Mouse (Mus musculus) left cerebral cortex, postnatal 4 days (tissue): Measurements from ENCODE around the gene Cers5. TPM values are rescaled to one million over a fixed set of nuclear protein-coding genes. Genes with fewer than 3 reads are reported as not detected.
"Not testable (repeated sequence)": the region's sequence is repeated elsewhere in the genome, so short reads cannot be mapped to it uniquely, and the experiment has no call there.

Experiments
- DNase-seq: peaks from one replicate; pipeline ENCODE4 v3.0.0-alpha.2; 2022
- intact Hi-C: fragments of 180-260 bp; cut with DNase I; formaldehyde crosslinking; loops from one replicate; pipeline ENCODE4 v1.15.1; 2025
- total RNA-seq, 2 experiments: library from RNA; stranded (reverse); gene quantifications; 2 replicates each; pipeline ENCODE4 v1.2.3; 2021

Gene Cers5
- total RNA-seq, 2 experiments from 2014 or later: 58.0 to 62.3 TPM

DNA sequence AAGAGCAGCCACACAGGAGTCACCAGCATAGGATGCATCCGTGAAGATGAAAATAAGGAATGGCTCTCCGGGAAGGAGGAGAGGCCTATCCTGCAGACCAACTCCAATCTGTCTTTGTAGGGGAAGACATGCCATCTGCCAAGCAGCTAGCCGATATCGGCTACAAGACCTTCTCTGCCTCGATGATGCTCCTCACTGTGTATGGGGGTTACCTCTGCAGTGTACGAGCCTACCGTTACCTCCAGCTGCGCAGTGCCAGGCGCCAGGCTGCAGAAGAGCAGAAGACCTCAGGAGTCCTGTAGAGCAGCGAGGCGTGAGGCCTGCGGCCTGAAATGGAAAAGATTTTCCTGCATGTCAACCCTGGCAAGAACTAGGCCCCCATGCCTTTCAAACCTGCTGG, 45.2 kb downstream of the Cers5 start:
- no peak for DNase-seq
- intact Hi-C loops: loop anchor here (10.0 kb wide), 1 partner anchor 47 kb away; the partner anchor contains the start of gene Cers5

DNA sequence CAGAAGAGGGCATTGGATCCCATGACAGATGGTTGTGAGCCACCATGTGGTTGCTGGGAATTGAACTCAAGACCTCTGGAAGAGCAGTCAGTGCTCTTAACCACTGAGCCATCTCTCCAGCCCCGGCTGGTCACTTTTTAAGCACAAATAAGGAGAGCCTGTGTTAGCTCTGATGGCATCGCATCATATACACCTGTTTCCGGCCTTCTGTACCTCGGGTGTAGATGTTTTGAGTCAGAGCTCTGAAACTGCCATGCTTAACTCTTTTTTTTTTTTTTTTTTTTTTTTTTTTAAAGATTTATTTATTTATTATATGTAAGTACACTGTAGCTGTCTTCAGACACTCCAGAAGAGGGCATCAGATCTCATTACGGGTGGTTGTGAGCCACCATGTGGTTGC, 45.6 kb downstream of the Cers5 start:
- intact Hi-C loops: loop anchor here (10.0 kb wide), 1 partner anchor 48 kb away; the partner anchor contains the start of gene Cers5
- not testable (repeated sequence) for DNase-seq

DNA sequence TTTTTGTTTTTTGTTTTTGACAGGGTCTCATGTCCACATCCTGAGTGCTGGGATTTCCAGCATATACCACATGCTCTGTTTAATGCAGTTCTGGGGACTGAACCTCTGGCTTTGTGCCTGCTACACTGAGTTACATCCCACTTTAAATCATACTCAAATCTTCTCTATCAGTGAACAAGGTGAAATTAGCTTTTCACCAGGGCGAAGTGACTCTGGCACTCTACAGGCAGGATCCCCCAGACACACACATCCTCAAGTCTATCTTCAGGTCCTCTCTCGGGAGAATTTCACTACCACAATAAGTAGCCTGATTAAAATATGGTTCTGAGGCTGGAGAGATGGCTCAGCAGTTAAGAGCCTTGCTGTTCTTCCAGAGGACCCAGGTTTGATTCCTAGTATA, 46.1 kb downstream of the Cers5 start:
- intact Hi-C loops: loop anchor here (10.0 kb wide), 1 partner anchor 48 kb away; the partner anchor contains the start of gene Cers5
- no peak for DNase-seq

DNA sequence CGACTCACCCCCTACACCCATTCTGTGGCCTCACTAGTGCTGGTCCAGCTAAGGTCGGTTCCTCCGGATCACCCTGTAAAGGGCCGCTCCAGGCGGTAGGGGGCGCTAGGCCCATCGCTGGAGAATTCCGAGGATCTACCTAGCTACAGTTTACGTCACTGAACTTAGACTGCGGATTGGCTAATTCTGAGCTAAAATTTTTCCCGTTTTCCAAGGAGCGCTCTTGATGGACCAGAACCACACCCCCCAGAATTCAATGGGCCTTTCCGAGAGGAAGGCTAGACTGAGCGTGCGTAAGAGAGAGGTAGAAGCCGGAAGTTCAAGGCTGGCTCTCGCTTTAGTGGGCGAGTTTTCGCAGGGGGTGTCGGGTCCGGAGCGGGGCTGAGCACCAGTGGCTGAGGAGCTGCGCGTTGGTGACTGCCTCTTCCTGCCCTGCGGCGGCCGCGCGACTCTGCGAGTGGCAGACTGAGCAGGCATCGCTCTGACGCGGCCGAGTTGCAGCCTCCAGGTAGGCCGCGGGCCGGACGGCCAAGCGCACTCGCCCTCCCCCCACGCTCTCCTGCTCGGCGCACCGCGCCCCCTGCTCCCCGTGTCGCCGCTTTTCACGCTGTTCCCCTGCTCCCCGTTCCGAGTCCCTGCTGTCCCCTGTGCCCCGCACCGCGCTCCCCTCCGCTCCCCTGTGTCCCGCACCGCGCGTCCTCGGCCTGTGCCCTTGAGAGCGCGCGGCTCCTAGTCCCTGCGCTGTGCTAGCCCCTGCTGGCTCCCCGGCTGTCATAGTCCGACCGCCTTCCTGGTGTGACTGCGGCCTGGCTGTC, 47.1 kb downstream of the Cers5 start, which contains the start of gene Cox14:
TSS of gene Cox14 (plus strand) at position 278 of the 815 bp plus-strand sequence.
- intact Hi-C loops: loop anchor here (10.0 kb wide), 1 partner anchor 49 kb away; the partner anchor contains the start of gene Cers5
- peak; percentile 94 for DNase-seq

DNA sequence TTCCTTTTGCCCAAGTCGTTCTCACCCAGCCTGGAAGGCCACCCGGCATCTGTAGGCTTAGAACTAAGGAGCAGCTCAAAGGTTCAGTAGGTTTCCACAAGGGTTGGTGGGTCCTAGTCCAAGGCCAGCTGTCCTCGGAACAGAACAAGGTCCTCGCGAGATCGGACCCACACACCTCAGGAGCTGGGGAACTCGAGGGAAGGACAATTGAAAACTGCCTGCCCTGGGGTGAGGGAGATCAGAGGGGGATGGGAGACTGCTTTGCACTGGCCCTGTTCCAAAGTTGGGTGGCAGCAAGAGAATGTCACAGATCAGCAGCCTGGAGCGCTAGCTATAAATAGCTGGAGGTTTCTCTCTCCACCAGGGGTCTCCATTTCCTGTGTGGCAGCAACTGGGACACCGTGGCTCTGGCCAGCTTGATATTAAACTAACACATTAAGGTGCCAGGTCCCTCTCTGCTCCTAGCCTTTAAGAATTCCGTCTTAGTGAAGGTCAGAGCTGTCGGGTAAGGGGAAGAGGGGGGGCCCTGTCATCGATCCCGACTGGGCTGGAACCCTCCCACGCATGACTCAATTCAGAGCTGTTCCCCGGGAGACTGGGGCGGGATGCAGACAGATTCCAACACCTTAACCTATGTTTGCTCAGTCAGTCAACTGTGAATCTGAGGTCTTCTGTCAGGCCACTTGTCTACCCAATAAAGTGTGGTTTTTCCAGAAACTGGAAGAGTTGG, 48.2 kb downstream of the Cers5 start:
- peak; percentile 60 for DNase-seq
- intact Hi-C loops: loop anchor here (10.0 kb wide), 1 partner anchor 50 kb away; the partner anchor contains the start of gene Cers5

DNA sequence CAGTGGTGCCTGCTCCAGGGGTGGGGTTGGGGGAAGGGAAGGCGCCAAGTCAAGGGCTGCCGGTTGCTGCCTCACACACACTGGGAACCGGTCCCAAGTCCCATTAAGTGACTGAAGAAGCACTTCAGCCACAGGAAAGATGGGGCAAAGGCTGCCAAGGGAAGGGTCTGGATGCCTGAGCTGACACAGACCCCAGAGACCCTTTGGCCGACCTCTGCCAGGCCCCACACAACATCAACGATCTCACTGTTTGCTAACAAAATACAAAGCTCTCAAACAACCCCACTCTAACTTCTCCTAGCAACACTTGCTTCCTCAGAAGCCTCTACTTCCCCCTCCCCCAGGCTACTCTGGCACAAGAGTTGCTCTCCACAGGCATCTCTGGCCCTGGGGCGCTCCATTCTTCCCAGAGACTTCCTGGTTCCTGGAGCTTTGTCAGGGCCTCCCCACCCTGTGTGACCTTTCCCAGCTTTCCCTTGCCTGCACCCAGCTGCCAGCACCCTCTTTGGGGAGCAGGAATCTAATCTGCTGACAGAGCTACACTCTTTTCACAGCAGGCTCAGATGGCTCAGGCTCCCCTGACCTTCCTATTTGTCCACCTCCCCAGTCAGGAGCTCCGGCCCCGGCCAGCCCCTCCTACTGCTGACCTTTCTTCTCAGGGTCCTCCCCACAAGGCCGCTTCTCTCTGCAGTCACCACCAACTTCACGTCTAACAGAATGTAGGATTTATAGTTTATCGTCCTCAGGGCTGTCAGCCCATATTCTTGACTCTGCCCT, 49.0 kb downstream of the Cers5 start:
- intact Hi-C loops: loop anchor here (10.0 kb wide), 1 partner anchor 51 kb away; the partner anchor contains the start of gene Cers5
- peak; percentile 46 for DNase-seq

DNA sequence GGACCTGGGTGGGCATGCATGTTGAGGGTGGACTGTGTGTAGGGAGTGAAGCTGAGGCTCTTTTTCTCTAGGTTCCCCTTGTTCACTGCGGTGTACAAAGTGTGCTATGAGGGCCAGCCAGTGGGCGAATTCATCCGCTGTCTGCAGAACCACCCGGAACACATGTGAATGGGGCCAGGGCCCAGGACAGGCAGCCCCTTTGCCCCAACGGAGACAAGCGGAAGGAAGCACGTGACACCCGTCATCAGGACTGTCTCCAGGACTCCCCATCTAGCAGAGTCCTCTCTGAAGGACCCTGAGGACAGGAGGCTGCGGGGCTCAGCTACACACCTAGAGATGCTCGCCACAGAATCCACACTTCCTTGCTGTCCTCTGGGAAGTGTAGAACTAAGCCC, 49.6 kb downstream of the Cers5 start:
- no peak for DNase-seq
- intact Hi-C loops: loop anchor here (10.0 kb wide), 1 partner anchor 52 kb away; the partner anchor contains the start of gene Cers5

DNA sequence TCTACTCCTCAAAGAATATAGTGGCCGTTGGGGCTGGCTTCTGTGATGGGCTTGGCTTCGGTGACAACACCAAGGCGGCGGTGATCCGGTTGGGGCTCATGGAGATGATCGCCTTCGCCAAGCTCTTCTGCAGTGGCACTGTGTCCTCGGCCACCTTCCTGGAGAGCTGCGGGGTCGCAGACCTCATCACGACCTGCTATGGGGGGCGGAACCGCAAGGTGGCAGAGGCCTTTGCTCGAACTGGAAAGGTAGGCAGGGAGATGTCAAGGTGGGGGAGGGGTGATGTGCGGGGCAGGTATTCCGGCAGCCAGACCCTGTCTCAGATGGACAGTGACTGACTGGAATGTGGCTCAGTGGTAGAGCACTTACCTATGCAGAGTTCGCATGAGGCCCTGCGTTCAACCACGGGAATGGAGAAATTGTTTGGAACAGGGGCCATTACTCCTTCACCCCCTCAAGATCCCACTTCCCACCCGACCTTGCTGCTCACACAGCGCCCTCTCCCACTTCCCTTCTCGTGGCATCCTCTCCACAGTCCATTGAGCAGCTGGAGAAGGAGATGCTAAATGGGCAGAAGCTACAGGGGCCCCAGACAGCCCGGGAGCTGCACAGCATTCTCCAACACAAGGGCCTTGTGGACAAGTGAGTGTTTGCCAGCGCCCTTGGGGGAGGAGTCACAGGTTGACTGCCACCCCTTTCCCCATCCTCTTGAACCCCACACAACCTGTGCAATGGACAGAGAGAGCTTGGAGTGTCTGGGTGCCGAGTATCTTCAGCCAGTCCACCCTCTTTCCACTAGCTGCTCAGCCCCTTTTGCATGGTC, 50.6 kb downstream of the Cers5 start:
- no peak for DNase-seq
- intact Hi-C loops: loop anchor here (10.0 kb wide), 1 partner anchor 53 kb away; the partner anchor contains the start of gene Cers5

DNA sequence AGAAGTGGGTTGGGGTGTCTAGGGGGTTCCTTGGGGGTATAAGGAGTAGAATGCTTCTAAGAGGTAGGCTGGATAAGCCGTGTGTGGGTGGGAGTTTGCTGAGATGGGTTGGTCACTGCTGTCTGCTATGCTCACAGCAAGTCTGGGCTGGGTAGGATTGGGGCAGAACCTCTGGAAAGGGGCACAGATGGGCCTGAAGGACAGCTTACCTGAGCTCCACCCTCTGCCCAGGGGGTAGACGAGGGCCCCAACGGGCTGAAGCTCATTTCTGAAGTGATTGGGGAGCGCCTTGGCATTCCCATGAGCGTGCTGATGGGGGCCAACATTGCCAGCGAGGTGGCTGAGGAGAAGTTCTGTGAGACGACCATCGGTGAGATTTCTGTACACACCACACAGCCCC, 52.8 kb downstream of the Cers5 start:
- DNase-seq: no peak
- intact Hi-C loops: loop anchor here (10.0 kb wide), 2 partner anchors 55 to 185 kb away; partner anchors contain the start of gene Cers5

DNA sequence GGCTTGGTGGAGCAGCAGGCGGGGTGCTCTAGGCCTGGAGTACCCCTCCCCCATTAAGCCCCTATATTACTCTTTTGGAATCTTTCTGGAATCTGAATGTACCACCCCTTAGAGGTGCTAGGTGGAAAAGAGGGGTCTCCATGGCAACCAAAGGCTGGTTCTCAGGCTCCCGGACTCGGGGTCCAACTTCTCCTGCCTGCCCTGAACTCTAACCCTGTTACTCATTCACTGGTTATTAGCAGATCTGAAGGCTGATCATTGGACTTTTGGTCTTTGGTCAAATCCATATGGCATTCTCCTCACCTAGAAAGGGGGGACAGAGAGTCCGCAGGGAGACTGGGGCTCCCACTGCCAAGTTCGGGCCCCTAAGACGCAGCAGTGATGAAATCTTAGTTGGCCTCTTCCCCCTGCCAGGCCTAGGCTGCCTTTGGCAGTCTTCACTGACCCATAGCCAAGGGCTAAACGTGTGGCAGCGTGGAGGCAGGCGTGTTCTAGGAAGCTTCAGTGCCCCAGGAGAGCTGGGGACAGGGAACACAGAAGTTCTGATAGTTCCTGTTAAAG, 54.1 kb downstream of the Cers5 start:
- intact Hi-C loops: loop anchor here (10.0 kb wide), 1 partner anchor 186 kb away; no protein-coding TSS in a partner anchor
- DNase-seq: no peak

DNA sequence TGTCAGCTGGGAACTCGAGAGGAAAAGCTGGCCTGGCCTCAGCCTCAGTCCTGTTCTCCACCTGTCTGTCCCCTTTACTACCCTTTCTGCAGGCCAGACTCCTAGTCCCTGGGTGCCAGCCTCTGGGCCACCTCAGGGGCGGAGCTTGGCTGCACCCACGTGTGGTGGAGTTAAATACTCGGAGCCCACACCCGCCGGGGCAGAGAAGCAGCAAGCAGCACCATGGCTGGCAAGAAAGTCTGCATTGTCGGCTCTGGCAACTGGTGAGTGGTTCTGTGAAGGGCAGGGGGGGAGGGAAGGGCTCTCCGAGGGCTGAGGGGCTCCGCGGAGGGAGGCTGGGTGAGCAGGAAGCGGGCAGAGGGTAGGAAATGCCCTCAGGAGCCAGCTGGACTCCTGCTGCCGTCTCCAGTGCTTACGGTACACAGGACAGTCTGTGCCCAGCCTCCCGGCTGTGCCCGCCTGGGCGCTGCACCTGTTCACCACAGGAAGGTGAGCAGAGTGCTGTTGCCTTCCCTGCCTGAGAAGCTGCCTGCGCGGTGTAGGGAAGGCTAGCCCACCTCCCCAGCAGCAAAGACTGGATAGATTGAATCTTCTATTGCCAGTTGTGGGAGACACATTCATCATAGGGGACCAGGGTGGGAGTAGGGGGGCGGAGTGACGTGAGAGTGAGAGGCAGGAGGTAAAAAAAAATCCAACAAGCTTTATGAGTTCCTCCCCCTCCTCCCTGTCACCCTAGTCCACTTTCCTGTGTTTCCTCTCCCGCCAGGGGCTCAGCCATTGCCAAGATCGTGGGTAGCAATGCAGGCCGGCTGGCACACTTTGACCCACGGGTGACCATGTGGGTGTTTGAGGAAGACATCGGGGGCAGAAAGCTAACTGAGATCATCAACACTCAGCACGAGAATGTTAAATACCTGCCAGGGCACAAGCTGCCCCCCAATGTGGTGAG, 55.0 kb downstream of the Cers5 start, which contains the start of gene Gpd1:
TSS of gene Gpd1 (plus strand) at position 130 of the 949 bp plus-strand sequence.
- peak; percentile 57 for DNase-seq
- intact Hi-C loops: loop anchor here (10.0 kb wide), 1 partner anchor 187 kb away; no protein-coding TSS in a partner anchor

DNA sequence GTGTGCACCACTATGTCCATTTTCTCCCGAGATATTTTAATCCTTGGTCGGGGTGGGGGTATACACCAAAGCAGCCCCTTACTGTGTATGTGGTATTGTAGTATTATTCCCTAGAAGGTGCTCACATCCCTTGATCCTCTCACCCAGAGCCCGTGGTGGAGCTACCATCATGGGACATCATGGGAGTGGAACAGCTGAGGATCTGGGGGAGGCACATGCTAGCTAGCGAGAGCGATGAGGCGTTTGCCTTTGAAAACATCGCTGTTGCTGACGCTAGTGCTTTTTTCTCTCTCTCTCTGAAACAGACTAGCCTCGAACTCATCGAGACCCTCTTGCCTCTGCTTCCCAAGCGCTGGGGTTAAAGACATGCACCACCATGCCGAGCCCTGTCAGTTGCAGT, 55.9 kb downstream of the Cers5 start:
- intact Hi-C loops: loop anchor here (10.0 kb wide), 1 partner anchor 188 kb away; no protein-coding TSS in a partner anchor

DNA sequence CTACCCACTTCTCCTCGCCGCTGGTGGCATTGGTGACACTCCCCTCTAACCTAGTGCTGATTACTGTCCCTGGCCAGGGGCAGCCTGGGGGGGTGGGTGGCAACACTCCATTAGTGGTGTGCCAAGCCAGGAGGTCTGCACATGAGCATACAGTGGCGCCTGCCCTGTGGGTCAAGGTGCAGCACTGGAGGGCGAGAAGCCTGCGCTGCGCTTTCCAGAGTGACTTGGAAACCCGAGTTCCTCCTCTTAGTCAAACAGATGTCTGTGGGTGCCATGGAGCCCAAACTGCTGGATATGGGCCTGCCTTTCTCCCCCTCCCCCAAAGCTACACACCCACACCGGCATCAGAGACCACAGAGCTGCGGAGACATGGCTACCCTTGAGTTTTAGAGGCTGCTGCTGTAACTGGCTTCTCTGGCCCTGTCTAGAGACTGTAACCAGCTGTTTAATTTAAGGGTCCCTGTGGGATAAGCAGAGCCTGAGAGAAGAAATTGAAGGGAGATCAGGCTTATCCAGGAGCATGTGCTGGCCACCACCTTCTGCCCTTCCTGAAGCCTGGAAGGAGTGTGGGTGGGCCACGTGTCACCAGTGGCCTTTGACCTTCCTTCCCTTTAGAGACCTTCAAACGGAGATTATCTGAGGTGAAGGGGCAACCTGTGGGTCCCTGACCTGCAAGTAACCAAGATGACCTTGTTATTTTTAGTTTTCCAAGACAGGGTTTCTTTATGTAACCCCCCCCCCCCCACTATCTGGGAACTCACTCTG, 56.5 kb downstream of the Cers5 start:
- no peak for DNase-seq
- intact Hi-C loops: loop anchor here (10.0 kb wide), 1 partner anchor 189 kb away; no protein-coding TSS in a partner anchor

More for the DNA sequence above, 55.9 kb downstream of the Cers5 start:
- no peak for DNase-seq

DNA sequence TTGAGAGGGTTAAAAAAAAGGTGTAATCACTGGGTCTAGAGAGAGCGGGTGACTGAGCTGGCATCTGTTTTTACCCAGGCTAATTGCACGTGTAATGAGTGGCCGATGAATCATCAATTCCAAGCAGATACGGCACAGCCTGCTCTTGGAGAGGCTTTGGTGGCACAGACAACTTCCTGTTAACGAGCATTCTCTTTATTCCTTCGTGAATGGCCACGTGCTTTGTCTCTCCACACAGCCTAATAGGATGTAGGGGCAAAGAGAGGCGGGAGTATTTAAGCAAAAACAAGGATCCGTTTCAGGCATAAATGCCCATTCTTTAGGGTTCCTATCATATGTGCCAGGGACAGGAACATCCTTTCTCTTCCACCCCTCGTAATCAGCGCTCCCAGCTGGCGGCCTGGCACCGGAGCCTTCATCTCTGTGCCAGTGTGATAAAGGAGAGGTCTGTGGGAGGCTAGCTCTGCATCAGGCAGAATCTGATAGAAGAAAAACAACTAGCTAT, 57.3 kb downstream of the Cers5 start:
- intact Hi-C loops: loop anchor here (10.0 kb wide), 1 partner anchor 189 kb away; no protein-coding TSS in a partner anchor
- peak; percentile 54 for DNase-seq

DNA sequence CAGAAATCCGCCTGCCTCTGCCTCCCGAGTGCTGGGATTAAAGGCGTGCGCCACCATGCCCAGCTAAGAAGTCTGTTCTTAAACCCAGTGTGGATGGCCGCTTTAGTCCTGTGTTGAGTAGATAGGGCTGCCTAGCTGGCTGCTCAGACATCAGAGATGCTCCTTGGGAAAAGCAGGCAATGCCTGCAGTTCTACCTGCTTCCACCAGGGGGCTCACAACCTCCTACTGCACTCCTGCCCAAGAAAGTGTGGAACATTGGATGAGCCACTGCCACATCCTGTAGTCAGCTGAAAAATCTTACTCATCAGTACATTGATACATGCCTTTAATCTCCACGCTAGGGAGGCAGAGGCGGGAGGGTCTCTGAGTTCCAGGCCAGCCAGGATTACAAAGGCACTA, 57.8 kb downstream of the Cers5 start:
- DNase-seq: peak; percentile 71
- intact Hi-C loops: loop anchor here (10.0 kb wide), 1 partner anchor 190 kb away; no protein-coding TSS in a partner anchor

DNA sequence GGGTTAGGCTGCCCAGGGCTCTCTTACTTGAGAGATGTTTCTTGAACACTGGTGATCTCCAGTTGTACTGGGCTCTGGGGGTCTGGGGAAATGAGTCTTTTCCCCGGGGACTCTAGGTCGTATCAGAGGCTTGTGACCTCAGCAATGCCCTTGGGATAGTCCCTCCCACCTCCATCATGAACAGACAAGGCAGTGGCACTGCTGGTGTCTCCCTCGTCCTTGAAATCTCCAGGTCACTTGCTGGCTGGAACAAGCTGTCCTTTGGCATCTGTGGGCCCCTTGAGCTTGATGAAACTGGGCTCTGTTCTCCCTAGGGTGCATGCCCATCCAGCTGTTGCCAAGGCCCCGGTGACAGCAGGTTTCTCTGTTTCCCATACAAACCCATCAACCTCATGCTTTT, 58.5 kb downstream of the Cers5 start:
- intact Hi-C loops: loop anchor here (10.0 kb wide), 1 partner anchor 191 kb away; no protein-coding TSS in a partner anchor
- DNase-seq: no peak
